Mouse (Mus musculus) forebrain, embryonic 14.5 days (tissue): ENCODE results near the gene Hlf. TPM values are rescaled to one million over a fixed set of nuclear protein-coding genes. Genes with fewer than 3 reads are reported as not detected.

ENCODE experiments used
- ATAC-seq: fragments of 200-750 bp; cut with Nextera tagmentation; 2 replicates; pipeline ENCODE4 v1.8.0; 2017; ENCODE audit warnings: mild to moderate bottlenecking, moderate library complexity
- DNase-seq: peaks from one replicate; pipeline ENCODE4 v3.0.0-alpha.2; 2015; ENCODE audit warnings: low spot score
- H3K27ac ChIP-seq: fragments of 300-500 bp; sonication (generic); 2 replicates; pipeline ENCODE4 v1.5.1; 2014; ENCODE audit warnings: low read depth, mild to moderate bottlenecking, control low read depth, low read length, moderate library complexity
- H3K27me3 ChIP-seq: fragments of 300-500 bp; sonication (generic); replicated peaks from 2 replicates; pipeline ENCODE4 v1.6.1; 2014; ENCODE audit warnings: low read length, control low read depth, mixed read lengths; ENCODE audit not compliant: control insufficient read depth, insufficient read depth
- H3K36me3 ChIP-seq: fragments of 300-500 bp; sonication (generic); 2 replicates; pipeline ENCODE4 v1.6.1; 2014; ENCODE audit warnings: low read length, control low read depth; ENCODE audit not compliant: control insufficient read depth, insufficient read depth
- H3K4me1 ChIP-seq: fragments of 300-500 bp; sonication (generic); 2 replicates; pipeline ENCODE4 v1.6.1; 2014; ENCODE audit warnings: antibody characterized with exemption, low read length, control low read depth; ENCODE audit not compliant: control insufficient read depth, insufficient read depth
- H3K4me2 ChIP-seq: fragments of 300-500 bp; sonication (generic); 2 replicates; pipeline ENCODE4 v1.6.1; 2014; ENCODE audit warnings: mild to moderate bottlenecking, control low read depth, low read length
- H3K4me3 ChIP-seq: fragments of 300-500 bp; sonication (generic); 2 replicates; pipeline ENCODE4 v1.5.1; 2014; ENCODE audit warnings: low read depth, low read length, control low read depth
- H3K9ac ChIP-seq: fragments of 300-500 bp; sonication (generic); 2 replicates; pipeline ENCODE4 v1.6.1; 2014; ENCODE audit warnings: mild to moderate bottlenecking, low read length, control low read depth, moderate library complexity
- H3K9me3 ChIP-seq: fragments of 300-500 bp; sonication (generic); replicated peaks from 2 replicates; pipeline ENCODE4 v1.6.1; 2016; ENCODE audit warnings: low read length, control low read depth, mixed read lengths; ENCODE audit not compliant: control insufficient read depth
- WGBS: fragments of 180-500 bp; shearing (Covaris S2); extraction: QIAGEN DNeasy Blood & Tissue Kit; methylation state at CpG from one replicate; pipeline ENCODE4 v1.1.7; 2014; 5-methylcytosine and 5-hydroxymethylcytosine counted together
- polyA plus RNA-seq: library from polyadenylated mRNA; unstranded; fragments of >200 nt; fragmentation: Nextera tagmentation; extraction: Ambion mirVana; gene quantifications from 2 replicates; pipeline ENCODE4 v1.2.1, GENCODE M21; 2014

The Hlf gene
- polyA plus RNA-seq, 1 experiment from 2014 or later, result 3.5 TPM

- peak overlapping the region; percentile 49 for H3K9ac ChIP-seq
- peaks cover 37% of the 10 kb centered on the region for H3K27me3 ChIP-seq
- DNase-seq (no peak), ATAC-seq (no peak)
- 3% methylated on average over 14 of the region's 14 CpGs for whole genome bisulfite sequencing
- H3K4me2 ChIP-seq, result peak overlapping the region; percentile 81
- H3K4me3 ChIP-seq, result peak overlapping the region; percentile 39
- H3K36me3 ChIP-seq, result no peaks in the 10 kb centered on the region
- no peak overlapping the region for H3K27ac ChIP-seq
- H3K4me1 ChIP-seq, result peaks cover 11% of the 10 kb centered on the region; the same call in 1 of the 2 replicates
- H3K9me3 ChIP-seq, result no peaks in the 10 kb centered on the region
These were observed 833 bp upstream of the Hlf start for GRCm38 (mm10) chr11:90391271-90392185.

GRCm38 (mm10) chr11:90389902-90390816, 536 bp downstream of the Hlf start:
- H3K9ac ChIP-seq, result peak overlapping the region; percentile 60

GRCm38 (mm10) chr11:90389174-90389901, 1.4 kb downstream of the Hlf start:
- peak overlapping the region; percentile 60 for H3K9ac ChIP-seq
- DNase-seq, result peak; percentile 59
- peak overlapping the region; percentile 81 for H3K4me2 ChIP-seq
- H3K9me3 ChIP-seq, result no peaks in the 10 kb centered on the region
- peak overlapping the region; percentile 39 for H3K4me3 ChIP-seq
- no peaks in the 10 kb centered on the region for H3K36me3 ChIP-seq
- peaks cover 11% of the 10 kb centered on the region; the same call in 1 of the 2 replicates for H3K4me1 ChIP-seq
- peak; percentile 42 for ATAC-seq
- WGBS, result under 1% methylated on average over 36 of the region's 36 CpGs
- H3K27me3 ChIP-seq, result peaks cover 38% of the 10 kb centered on the region
- H3K27ac ChIP-seq, result no peak overlapping the region

More at GRCm38 (mm10) chr11:90389902-90390816, 536 bp downstream of the Hlf start:
- WGBS, result under 1% methylated on average over 41 of the region's 41 CpGs
- H3K4me3 ChIP-seq, result peak overlapping the region; percentile 39
- H3K9me3 ChIP-seq, result no peaks in the 10 kb centered on the region
- DNase-seq, result peak; percentile 31
- ATAC-seq, result peak; percentile 71
- H3K27ac ChIP-seq, result no peak overlapping the region; the same call in 1 of the 2 replicates
- H3K36me3 ChIP-seq, result no peaks in the 10 kb centered on the region
- peak overlapping the region; percentile 81 for H3K4me2 ChIP-seq
- H3K4me1 ChIP-seq, result peaks cover 11% of the 10 kb centered on the region; the same call in 1 of the 2 replicates
- H3K27me3 ChIP-seq, result peaks cover 38% of the 10 kb centered on the region

- Histone ChIP-seq H3K4me1 (peaks cover 11% of the 10 kb centered on the region; the same call in 1 of the 2 replicates), H3K36me3 (no peaks in the 10 kb centered on the region), H3K4me2 (peak overlapping the region; percentile 81; the same call in 1 of the 2 replicates), H3K27me3 (peaks cover 38% of the 10 kb centered on the region), H3K9ac (no peak overlapping the region), H3K4me3 (0 out of 2 replicates have a peak overlapping the region, but pooled peaks have one; percentile 3), H3K9me3 (no peaks in the 10 kb centered on the region), H3K27ac (no peak overlapping the region)
- 46% methylated on average over 32 of the region's 32 CpGs for WGBS
- no peak for DNase-seq
- no peak for ATAC-seq
These were observed 2.9 kb downstream of the Hlf start for GRCm38 (mm10) chr11:90387501-90388440.

- Histone ChIP-seq H3K27ac (peak overlapping the region; percentile 22; the same call in 1 of the 2 replicates), H3K9me3 (no peaks in the 10 kb centered on the region), H3K4me3 (no peak overlapping the region), H3K4me1 (peaks cover 10% of the 10 kb centered on the region; the same call in 1 of the 2 replicates), H3K36me3 (no peaks in the 10 kb centered on the region), H3K4me2 (0 out of 2 replicates have a peak overlapping the region, but pooled peaks have one; percentile 3), H3K27me3 (peaks cover 5% of the 10 kb centered on the region; the same call in 1 of the 2 replicates), H3K9ac (no peak overlapping the region)
- DNase-seq (peak; percentile 79), ATAC-seq (peak; percentile 88)
- WGBS, result 9% methylated on average over 6 of the region's 6 CpGs
These were observed 8.6 kb downstream of the Hlf start for GRCm38 (mm10) chr11:90382005-90382611.

GRCm38 (mm10) chr11:90381113-90381512, 9.6 kb downstream of the Hlf start:
- DNase-seq (peak; percentile 44), ATAC-seq (0 out of 2 replicates have a peak, but pooled peaks have one; percentile 49)
- Histone ChIP-seq H3K4me3 (no peak overlapping the region), H3K4me2 (no peak overlapping the region), H3K27me3 (no peaks in the 10 kb centered on the region), H3K9ac (no peak overlapping the region), H3K36me3 (no peaks in the 10 kb centered on the region), H3K27ac (no peak overlapping the region), H3K4me1 (peaks cover 10% of the 10 kb centered on the region; the same call in 1 of the 2 replicates), H3K9me3 (no peaks in the 10 kb centered on the region)
- WGBS, result 54% methylated on average over 5 of the region's 5 CpGs

GRCm38 (mm10) chr11:90380131-90380685, 10.5 kb downstream of the Hlf start:
- ATAC-seq (no peak), DNase-seq (no peak)
- Histone ChIP-seq H3K9me3 (no peaks in the 10 kb centered on the region), H3K36me3 (no peaks in the 10 kb centered on the region), H3K27ac (no peak overlapping the region), H3K4me3 (no peak overlapping the region), H3K4me2 (no peak overlapping the region), H3K9ac (no peak overlapping the region), H3K27me3 (no peaks in the 10 kb centered on the region), H3K4me1 (peaks cover 10% of the 10 kb centered on the region; the same call in 1 of the 2 replicates)
- 84% methylated on average over 10 of the region's 10 CpGs for WGBS
